Mouse (Mus musculus): ENCODE results near the gene Mllt3. TPM values are rescaled to one million over a fixed set of nuclear protein-coding genes. Genes with fewer than 3 reads are reported as not detected.
A peak's percentile ranks its signal among the peaks of the same experiment; 100 is the strongest.

Mllt3 gene
- polyA plus RNA-seq, 1 experiment from 2014 or later = 74.9 TPM

DNA sequence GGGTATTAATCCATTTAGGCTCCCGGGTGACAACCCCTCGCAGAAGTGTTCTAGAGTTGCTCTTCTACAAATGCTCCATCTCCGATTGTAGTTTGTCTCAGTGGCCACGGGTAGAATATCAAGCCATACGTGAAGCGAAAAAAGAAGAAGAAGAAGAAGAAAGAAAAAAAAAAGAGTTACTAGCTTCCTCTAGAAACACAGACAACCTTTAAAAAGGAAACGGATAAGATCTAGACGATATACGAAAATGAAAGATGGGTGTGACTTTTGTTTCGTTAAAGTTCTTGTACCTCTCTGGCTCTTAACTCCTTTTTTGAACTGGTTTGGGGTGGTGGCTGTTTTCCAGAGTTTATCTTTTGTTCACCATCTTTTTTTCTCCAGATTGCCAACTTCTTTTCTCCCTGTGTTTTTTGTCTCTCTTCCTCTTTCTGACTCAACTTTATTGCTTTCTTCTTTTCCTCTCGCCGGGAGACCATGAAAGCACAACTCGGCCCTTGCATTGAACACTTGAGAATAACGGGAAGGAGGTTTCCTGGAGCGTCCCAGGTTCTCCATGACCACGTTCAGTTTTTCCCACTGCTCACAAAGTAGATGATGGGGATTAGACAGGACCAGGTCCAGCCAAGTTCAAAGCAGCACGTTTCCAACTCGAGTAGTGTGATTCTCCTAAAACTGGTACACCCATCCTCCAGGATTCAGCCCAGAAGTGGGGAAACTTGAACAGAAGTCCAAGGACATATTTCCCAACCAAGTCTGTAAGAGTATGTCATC is 1.4 kb upstream of the Mllt3 start:
- peak overlapping the region; percentile 93 for H3K4me2 ChIP-seq (ENCODE audit: low read length)
- H3K4me1 ChIP-seq (ENCODE audit: control insufficient read depth, insufficient read depth, low read length) = peaks cover 19% of the 10 kb centered on the region
- H3K9me3 ChIP-seq (replicated peaks; ENCODE audit: control insufficient read depth, low read length, poor library complexity, severe bottlenecking) = no peaks in the 10 kb centered on the region
- no peaks in the 10 kb centered on the region; the same call in 1 of the 2 replicates for H3K27me3 ChIP-seq (ENCODE audit: control insufficient read depth, insufficient read depth, low read depth, low read length)
- H3K4me3 ChIP-seq (ENCODE audit: low read depth, low read length) = no peak overlapping the region
- H3K27ac ChIP-seq (ENCODE audit: low read length) = no peak overlapping the region
- ATAC-seq = no peak
- H3K36me3 ChIP-seq (ENCODE audit: control insufficient read depth, insufficient read depth, low read length) = no peaks in the 10 kb centered on the region
- H3K9ac ChIP-seq (ENCODE audit: low read depth, low read length) = no peak overlapping the region
- 3% methylated on average over 18 of the region's 18 CpGs for WGBS

DNA sequence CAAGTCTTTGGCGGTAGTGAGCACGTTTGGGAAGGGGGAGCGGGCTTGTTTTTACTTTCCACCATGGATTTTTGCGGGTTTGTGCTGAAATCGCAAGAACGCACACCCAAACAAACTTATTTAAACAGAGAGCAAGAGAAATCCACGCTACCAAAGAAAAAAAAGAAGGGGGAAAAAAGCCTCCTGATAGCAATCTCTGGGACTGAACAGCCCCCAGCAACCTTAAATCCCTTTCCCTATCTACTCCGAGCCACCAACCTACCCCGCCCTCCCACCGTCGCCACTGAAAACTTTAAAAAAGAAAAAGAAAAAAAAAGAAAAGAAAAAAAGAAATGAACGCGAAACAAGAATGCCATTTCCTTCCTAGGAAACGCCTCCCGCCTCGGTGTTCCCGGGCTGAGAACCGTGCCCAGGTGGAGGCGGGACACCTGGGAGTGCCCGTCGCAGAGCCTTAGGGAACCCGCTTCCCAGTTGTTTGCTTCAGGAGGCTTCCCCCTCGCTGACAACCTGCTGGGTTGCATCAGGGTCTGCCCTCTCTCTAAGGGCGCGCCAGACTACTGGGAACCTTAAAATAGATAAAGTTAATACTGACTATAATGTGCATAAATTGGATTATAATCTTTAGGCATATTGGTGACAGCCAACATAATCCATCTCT is 694 bp upstream of the Mllt3 start:
- WGBS = under 1% methylated on average over 25 of the region's 25 CpGs
- Histone ChIP-seq H3K4me2 (ENCODE audit: low read length) (peak overlapping the region; percentile 93), H3K4me1 (ENCODE audit: control insufficient read depth, insufficient read depth, low read length) (peaks cover 26% of the 10 kb centered on the region), H3K27me3 (ENCODE audit: control insufficient read depth, insufficient read depth, low read depth, low read length) (no peaks in the 10 kb centered on the region; the same call in 1 of the 2 replicates), H3K36me3 (ENCODE audit: control insufficient read depth, insufficient read depth, low read length) (no peaks in the 10 kb centered on the region), H3K9ac (ENCODE audit: low read depth, low read length) (peak overlapping the region; percentile 92), H3K27ac (ENCODE audit: low read length) (peak overlapping the region; percentile 97), H3K9me3 (replicated peaks; ENCODE audit: control insufficient read depth, low read length, poor library complexity, severe bottlenecking) (no peaks in the 10 kb centered on the region), H3K4me3 (ENCODE audit: low read depth, low read length) (peak overlapping the region; percentile 87)
- ATAC-seq = no peak

DNA sequence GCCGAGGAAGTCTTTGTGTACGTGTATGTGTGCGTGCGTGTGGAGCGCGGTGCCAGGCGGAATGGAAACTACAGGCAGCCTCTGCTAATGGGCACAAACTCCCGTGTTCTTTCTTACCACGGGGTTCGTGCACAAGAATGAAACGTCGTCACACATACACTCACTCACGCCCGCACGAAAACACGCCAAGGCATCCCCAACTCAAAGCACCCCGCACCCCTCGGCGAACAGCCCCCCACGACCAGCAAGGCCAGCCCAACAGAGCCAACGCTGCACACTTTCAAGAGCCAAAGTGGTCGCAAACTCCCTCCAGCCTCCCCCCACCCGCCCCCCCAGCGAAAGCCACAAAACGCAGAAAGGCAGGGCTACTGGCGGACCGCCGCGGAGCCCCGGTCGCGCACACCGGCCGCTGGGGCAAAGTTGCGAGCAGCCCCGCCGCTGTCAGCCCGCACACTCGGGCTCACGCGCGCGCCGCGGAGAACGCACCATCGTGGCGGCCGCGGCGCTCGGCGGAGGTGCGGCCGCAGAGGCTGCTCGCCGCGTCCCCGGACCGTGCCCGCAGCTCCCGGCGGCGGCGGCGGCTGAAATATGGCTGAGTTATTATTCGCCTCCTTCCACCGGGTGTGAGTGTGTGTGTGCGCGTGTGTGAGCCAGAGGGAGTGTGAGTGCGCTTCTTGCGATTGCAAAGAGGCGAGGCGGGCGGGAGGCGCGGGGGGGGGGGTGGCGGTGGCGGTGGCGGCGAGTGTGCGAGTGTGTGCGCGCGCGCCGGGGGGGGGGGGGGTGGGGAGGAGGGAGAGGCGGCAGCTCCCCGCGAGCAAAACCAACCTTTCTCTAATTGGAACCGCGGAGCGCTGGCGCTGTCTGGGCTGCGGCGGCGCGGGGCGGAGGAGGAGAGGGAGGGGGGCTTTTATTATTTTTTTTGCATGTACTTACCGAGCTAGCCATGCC is 739 bp downstream of the Mllt3 start:
- Histone ChIP-seq H3K27me3 (ENCODE audit: control insufficient read depth, insufficient read depth, low read depth, low read length) (no peaks in the 10 kb centered on the region; the same call in 1 of the 2 replicates), H3K9me3 (replicated peaks; ENCODE audit: control insufficient read depth, low read length, poor library complexity, severe bottlenecking) (no peaks in the 10 kb centered on the region), H3K4me2 (ENCODE audit: low read length) (peak overlapping the region; percentile 93), H3K27ac (ENCODE audit: low read length) (peak overlapping the region; percentile 97), H3K9ac (ENCODE audit: low read depth, low read length) (peak overlapping the region; percentile 92), H3K36me3 (ENCODE audit: control insufficient read depth, insufficient read depth, low read length) (no peaks in the 10 kb centered on the region), H3K4me3 (ENCODE audit: low read depth, low read length) (peak overlapping the region; percentile 87), H3K4me1 (ENCODE audit: control insufficient read depth, insufficient read depth, low read length) (peaks cover 35% of the 10 kb centered on the region)
- WGBS = under 1% methylated on average over 72 of the region's 100 CpGs
- ATAC-seq = peak; percentile 74

GRCm38 (mm10) chr4:88031211-88032150 is 1.7 kb downstream of the Mllt3 start:
- H3K27me3 ChIP-seq (ENCODE audit: control insufficient read depth, insufficient read depth, low read depth, low read length) = no peaks in the 10 kb centered on the region; the same call in 1 of the 2 replicates
- ATAC-seq = peak; percentile 16; the same call in 1 of the 2 replicates
- under 1% methylated on average over 84 of the region's 84 CpGs for WGBS

GRCm38 (mm10) chr4:88023567-88023966 is 9.6 kb downstream of the Mllt3 start:
- H3K9me3 ChIP-seq (replicated peaks; ENCODE audit: control insufficient read depth, low read length, poor library complexity, severe bottlenecking) = no peaks in the 10 kb centered on the region
- 84% methylated on average over 5 of the region's 5 CpGs for WGBS
- H3K4me3 ChIP-seq (ENCODE audit: low read depth, low read length) = no peak overlapping the region
- no peak for ATAC-seq
- no peak overlapping the region for H3K27ac ChIP-seq (ENCODE audit: low read length)
- no peak overlapping the region for H3K9ac ChIP-seq (ENCODE audit: low read depth, low read length)
- H3K4me1 ChIP-seq (ENCODE audit: control insufficient read depth, insufficient read depth, low read length) = peaks cover 14% of the 10 kb centered on the region
- peaks cover 11% of the 10 kb centered on the region; the same call in 1 of the 2 replicates for H3K36me3 ChIP-seq (ENCODE audit: control insufficient read depth, insufficient read depth, low read length)
- no peaks in the 10 kb centered on the region for H3K27me3 ChIP-seq (ENCODE audit: control insufficient read depth, insufficient read depth, low read depth, low read length)
- H3K4me2 ChIP-seq (ENCODE audit: low read length) = no peak overlapping the region

More at GRCm38 (mm10) chr4:88031211-88032150, 1.7 kb downstream of the Mllt3 start:
- peaks cover 38% of the 10 kb centered on the region for H3K4me1 ChIP-seq (ENCODE audit: control insufficient read depth, insufficient read depth, low read length)
- H3K36me3 ChIP-seq (ENCODE audit: control insufficient read depth, insufficient read depth, low read length) = no peaks in the 10 kb centered on the region
- peak overlapping the region; percentile 87 for H3K4me3 ChIP-seq (ENCODE audit: low read depth, low read length)
- no peaks in the 10 kb centered on the region for H3K9me3 ChIP-seq (replicated peaks; ENCODE audit: control insufficient read depth, low read length, poor library complexity, severe bottlenecking)
- H3K9ac ChIP-seq (ENCODE audit: low read depth, low read length) = peak overlapping the region; percentile 92
- H3K4me2 ChIP-seq (ENCODE audit: low read length) = peak overlapping the region; percentile 61
- H3K27ac ChIP-seq (ENCODE audit: low read length) = peak overlapping the region; percentile 97

- 4% methylated on average over 1 of the region's 1 CpGs for WGBS
- Histone ChIP-seq H3K27ac (ENCODE audit: low read length) (no peak overlapping the region), H3K9ac (ENCODE audit: low read depth, low read length) (no peak overlapping the region), H3K4me1 (ENCODE audit: control insufficient read depth, insufficient read depth, low read length) (peaks cover 14% of the 10 kb centered on the region), H3K9me3 (replicated peaks; ENCODE audit: control insufficient read depth, low read length, poor library complexity, severe bottlenecking) (no peaks in the 10 kb centered on the region), H3K27me3 (ENCODE audit: control insufficient read depth, insufficient read depth, low read depth, low read length) (no peaks in the 10 kb centered on the region), H3K36me3 (ENCODE audit: control insufficient read depth, insufficient read depth, low read length) (peaks cover 11% of the 10 kb centered on the region; the same call in 1 of the 2 replicates), H3K4me2 (ENCODE audit: low read length) (no peak overlapping the region), H3K4me3 (ENCODE audit: low read depth, low read length) (no peak overlapping the region)
- ATAC-seq = no peak
Observed at GRCm38 (mm10) chr4:88022623-88023022, 10.5 kb downstream of the Mllt3 start.

DNA sequence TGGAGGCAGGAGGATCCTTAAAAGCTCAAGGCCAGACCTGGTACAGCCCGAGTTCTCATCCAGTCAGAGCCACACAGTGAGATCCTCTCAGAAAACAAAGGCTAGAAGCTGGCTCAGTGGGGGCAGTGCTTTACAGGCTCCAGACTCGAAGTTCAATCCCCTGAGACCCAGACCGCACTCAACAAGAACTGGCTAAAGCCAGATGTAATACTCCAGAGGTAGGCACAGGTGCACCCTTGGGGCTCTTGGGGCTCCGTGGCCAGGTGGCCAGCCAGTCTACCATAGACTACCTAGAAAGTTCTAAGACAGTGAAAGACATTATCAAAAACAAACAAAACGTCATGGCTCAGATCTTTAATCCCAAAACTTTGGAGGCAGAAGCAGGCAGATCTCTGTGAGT is 12.7 kb downstream of the Mllt3 start:
- Histone ChIP-seq H3K9me3 (replicated peaks; ENCODE audit: control insufficient read depth, low read length, poor library complexity, severe bottlenecking) (no peaks in the 10 kb centered on the region), H3K9ac (ENCODE audit: low read depth, low read length) (no peak overlapping the region), H3K27ac (ENCODE audit: low read length) (no peak overlapping the region), H3K4me3 (ENCODE audit: low read depth, low read length) (no peak overlapping the region), H3K4me2 (ENCODE audit: low read length) (no peak overlapping the region), H3K4me1 (ENCODE audit: control insufficient read depth, insufficient read depth, low read length) (peaks cover 15% of the 10 kb centered on the region), H3K36me3 (ENCODE audit: control insufficient read depth, insufficient read depth, low read length) (0 out of 2 replicates have a peak, but pooled peaks cover 7% of the 10 kb centered on the region), H3K27me3 (ENCODE audit: control insufficient read depth, insufficient read depth, low read depth, low read length) (no peaks in the 10 kb centered on the region)
- 64% methylated on average over 5 of the region's 5 CpGs for WGBS
- ATAC-seq = no peak; the same call in 1 of the 2 replicates

- peaks cover 21% of the 10 kb centered on the region for H3K4me1 ChIP-seq (ENCODE audit: control insufficient read depth, insufficient read depth, low read length)
Observed at GRCm38 (mm10) chr4:88019645-88020044, 13.5 kb downstream of the Mllt3 start.

More at GRCm38 (mm10) chr4:88019645-88020044, 13.5 kb downstream of the Mllt3 start:
- Histone ChIP-seq H3K27ac (ENCODE audit: low read length) (no peak overlapping the region), H3K4me3 (ENCODE audit: low read depth, low read length) (no peak overlapping the region), H3K4me2 (ENCODE audit: low read length) (no peak overlapping the region), H3K9ac (ENCODE audit: low read depth, low read length) (no peak overlapping the region), H3K27me3 (ENCODE audit: control insufficient read depth, insufficient read depth, low read depth, low read length) (no peaks in the 10 kb centered on the region), H3K9me3 (replicated peaks; ENCODE audit: control insufficient read depth, low read length, poor library complexity, severe bottlenecking) (no peaks in the 10 kb centered on the region), H3K36me3 (ENCODE audit: control insufficient read depth, insufficient read depth, low read length) (0 out of 2 replicates have a peak, but pooled peaks cover 7% of the 10 kb centered on the region)
- ATAC-seq = no peak
- 84% methylated on average over 4 of the region's 4 CpGs for WGBS

Measured in midbrain, embryonic 16.5 days (tissue).